Mouse (Mus musculus): ENCODE data around the gene Fbxo40.

Gene Fbxo40

GRCm38 (mm10) chr16:36918505-36918904 lies 71.8 kb downstream of the Fbxo40 start:
- DNase-seq = no peak

- DNase-seq = no peak
Observed at GRCm38 (mm10) chr16:36914195-36914594, 76.1 kb downstream of the Fbxo40 start.
